Mouse (Mus musculus) hindlimb bud, embryonic 11.5 days (tissue): ENCODE data around the gene Gfod1.

Experiments
- DNase-seq: peaks from one replicate; pipeline ENCODE4 v3.0.0-alpha.2; 2012; ENCODE audit warnings: low read depth, low spot score; ENCODE audit errors: extremely low spot score

The Gfod1 gene

GRCm38 (mm10) chr13:43300366-43300765 is 3.6 kb downstream of the Gfod1 start:
- DNase-seq: no peak

- DNase-seq: no peak
Observed at GRCm38 (mm10) chr13:43299171-43299570, 4.8 kb downstream of the Gfod1 start.

GRCm38 (mm10) chr13:43297526-43297925 is 6.4 kb downstream of the Gfod1 start:
- no peak for DNase-seq

GRCm38 (mm10) chr13:43296140-43296805 is 7.7 kb downstream of the Gfod1 start:
- DNase-seq: no peak

- DNase-seq: no peak
Observed at GRCm38 (mm10) chr13:43295684-43296083, 8.3 kb downstream of the Gfod1 start.

GRCm38 (mm10) chr13:43294957-43295590 is 8.9 kb downstream of the Gfod1 start:
- DNase-seq: no peak

GRCm38 (mm10) chr13:43292892-43293291 is 11.1 kb downstream of the Gfod1 start:
- DNase-seq: no peak

GRCm38 (mm10) chr13:43289076-43289475 is 14.9 kb downstream of the Gfod1 start:
- no peak for DNase-seq

- DNase-seq: no peak
Observed at GRCm38 (mm10) chr13:43288444-43288843, 15.5 kb downstream of the Gfod1 start.

GRCm38 (mm10) chr13:43288026-43288425 is 15.9 kb downstream of the Gfod1 start:
- DNase-seq: no peak

- DNase-seq: no peak
Observed at GRCm38 (mm10) chr13:43286836-43287235, 17.1 kb downstream of the Gfod1 start.

GRCm38 (mm10) chr13:43284711-43285151 is 19.2 kb downstream of the Gfod1 start:
- DNase-seq: no peak

- no peak for DNase-seq
Observed at GRCm38 (mm10) chr13:43273906-43274305, 30.1 kb downstream of the Gfod1 start.

GRCm38 (mm10) chr13:43272303-43273135 is 31.5 kb downstream of the Gfod1 start:
- no peak for DNase-seq

GRCm38 (mm10) chr13:43271481-43271880 is 32.5 kb downstream of the Gfod1 start:
- DNase-seq: no peak

- no peak for DNase-seq
Observed at GRCm38 (mm10) chr13:43270220-43270597, 33.8 kb downstream of the Gfod1 start.

GRCm38 (mm10) chr13:43269460-43270219 is 34.3 kb downstream of the Gfod1 start:
- DNase-seq: no peak

GRCm38 (mm10) chr13:43268539-43269327 is 35.2 kb downstream of the Gfod1 start:
- no peak for DNase-seq

GRCm38 (mm10) chr13:43267902-43268301 is 36.1 kb downstream of the Gfod1 start:
- no peak for DNase-seq

GRCm38 (mm10) chr13:43267216-43267615 is 36.8 kb downstream of the Gfod1 start:
- no peak for DNase-seq
